Mouse (Mus musculus) kidney, postnatal 25 days (tissue): ENCODE measurements around the gene Ush1g.

Experiments
- DNase-seq, 2 experiments: peaks; one replicate each; pipeline ENCODE4 v3.0.0; 2021; ENCODE audit warnings: mixed read lengths in 2 of 2

The Ush1g gene

GRCm38 (mm10) chr11:115267958-115268357 lies 53.9 kb downstream of the Ush1g start:
- no peak for DNase-seq

GRCm38 (mm10) chr11:115267061-115267883 lies 54.6 kb downstream of the Ush1g start, which contains the start of gene Grin2c:
Gene Grin2c (minus strand): TSS chr11:115267243.
- no peak for DNase-seq

- DNase-seq: no peak
Measured at GRCm38 (mm10) chr11:115266400-115266778, 55.5 kb downstream of the Ush1g start.

- no peak for DNase-seq
Measured at GRCm38 (mm10) chr11:115265771-115266399, 56.0 kb downstream of the Ush1g start.
